Mouse (Mus musculus): ENCODE data around the gene Anp32b.

Gene Anp32b

DNA sequence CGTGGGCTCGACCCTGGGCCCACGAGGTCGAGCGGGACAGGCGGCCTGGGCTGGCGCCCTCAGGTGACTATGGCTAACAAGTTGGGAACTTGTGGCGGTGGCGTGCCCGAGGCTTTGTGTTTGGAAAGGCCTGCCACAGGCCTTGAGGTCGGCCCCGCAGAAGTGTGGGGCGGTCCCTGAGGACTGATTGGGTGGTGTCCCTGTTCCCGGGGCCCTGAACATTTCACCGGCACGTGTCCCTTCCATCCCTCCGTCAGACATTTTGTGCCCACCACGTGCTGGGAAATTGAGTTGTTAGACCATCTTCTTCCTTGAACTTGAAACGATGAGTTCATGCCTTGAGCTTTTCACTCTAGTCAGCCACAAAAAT is 1.8 kb downstream of the Anp32b start:
- in situ Hi-C loops (cut with MboI; ENCODE audit: low sequenced_read_pairs): no loop called here

DNA sequence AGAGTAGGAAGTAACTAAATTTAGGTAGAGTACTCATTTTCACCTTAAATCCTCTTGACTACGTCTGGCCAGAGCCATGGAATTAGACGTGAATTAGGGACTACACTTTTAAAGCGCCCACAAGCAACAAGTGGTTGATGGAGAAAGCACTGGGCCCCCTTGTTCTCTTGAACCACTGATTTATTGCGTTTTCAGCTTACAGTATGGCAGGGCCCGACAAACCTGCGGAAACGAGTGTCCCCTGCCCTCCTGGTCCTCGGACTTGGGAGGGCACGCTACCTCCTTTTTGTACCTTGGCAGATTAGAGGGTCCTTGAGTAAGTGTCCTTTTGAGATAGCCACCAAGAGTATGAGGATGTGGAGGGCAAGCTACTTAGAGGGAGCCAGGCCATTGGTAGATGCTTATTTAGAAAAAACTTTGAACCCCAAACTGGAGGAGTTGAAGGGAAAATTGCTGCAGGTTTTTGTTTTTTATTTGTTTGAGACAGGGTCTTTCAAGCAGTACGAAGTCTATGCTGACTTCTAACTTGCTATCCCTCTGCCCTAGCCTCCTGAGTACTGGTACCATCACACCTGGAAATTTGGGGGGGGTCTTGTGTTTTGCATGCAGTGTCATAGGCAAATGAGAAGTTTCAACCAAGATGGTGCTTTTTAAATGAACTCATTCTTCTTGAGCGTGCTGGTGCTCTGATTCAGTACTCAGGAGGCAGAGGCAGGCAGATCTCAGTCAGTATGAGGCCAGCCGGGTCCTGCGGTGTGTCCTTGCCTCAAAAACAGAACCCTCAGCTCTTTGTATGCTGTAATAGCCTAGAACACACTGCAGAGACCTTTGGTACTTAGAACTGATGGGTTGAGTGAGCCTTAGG is 2.4 kb downstream of the Anp32b start:
- in situ Hi-C loops (cut with MboI; ENCODE audit: low sequenced_read_pairs): no loop called here

DNA sequence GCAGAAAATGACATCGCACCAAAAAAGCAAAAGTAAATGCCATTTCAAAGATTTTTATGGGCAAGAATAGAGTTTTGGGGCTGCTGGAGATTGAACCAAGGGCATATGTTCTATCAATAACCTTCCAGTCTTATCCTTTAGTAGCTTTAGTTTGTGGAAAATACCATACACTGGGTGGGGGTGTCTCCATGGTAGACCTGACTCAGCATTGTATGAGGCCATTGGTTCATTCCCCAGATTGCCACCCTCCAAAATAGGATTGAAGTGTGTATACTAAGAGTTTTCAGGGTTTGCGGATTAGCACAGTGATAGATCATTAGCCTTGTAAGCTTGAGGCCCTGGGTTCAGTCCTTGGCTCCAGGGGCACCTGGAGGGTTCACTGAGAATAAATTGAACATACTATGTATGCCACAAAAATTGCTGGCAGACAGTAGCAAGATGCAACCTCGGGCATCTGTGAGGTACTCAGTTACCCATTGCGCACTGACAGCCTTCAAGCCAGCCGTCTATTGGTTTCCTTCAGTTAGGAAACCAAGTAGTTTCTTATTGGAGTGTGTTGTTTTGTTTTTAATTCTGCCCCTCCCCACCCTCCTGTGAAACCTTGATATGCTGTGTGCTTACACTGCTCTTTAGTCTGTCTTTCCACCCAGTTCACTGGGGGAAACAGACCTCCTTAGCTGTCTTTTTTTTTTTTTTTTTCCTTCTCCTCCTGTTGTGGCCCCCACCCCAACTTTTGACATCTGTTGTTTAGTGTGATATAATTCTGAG is 3.6 kb downstream of the Anp32b start:
- in situ Hi-C loops (cut with MboI; ENCODE audit: low sequenced_read_pairs): no loop called here

DNA sequence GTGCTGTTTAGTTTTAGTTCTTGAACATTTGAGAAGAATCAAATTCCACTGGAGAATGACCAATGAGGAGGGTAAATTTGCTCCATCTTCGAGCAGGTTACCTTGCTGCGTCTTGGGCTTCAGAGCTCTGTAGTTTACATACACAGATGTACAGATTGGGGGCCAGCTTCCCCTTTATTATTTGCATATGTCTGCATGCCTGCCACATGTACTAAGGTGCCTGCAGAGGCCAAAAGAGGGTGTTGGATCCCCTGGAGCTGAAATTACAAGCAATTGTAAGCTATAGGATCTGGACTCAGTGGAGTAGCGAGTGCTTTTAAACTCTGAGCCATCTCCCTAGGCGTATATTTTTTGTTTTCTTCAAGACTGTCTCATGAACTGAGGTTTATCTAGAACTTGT is 6.1 kb downstream of the Anp32b start:
- in situ Hi-C loops (cut with MboI; ENCODE audit: low sequenced_read_pairs): no loop called here

DNA sequence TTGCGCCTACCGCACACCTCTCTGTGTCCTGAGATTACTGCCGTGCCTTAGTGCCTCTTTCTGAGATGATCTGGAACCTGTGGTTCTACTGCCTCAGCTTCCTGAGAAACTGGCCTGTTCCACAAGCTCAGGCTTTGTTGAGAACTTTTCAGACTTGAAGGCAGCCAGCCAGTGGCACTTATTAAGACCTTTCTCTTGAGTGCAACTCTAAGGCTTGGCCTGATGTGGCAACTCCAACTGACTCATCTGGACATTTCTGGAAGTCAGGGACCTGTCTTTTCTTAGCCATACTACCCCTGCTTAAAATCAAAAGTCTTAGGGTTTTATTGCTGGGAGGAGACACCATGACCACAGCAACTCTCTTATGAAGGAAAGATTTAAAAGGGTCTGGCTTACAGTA is 6.5 kb downstream of the Anp32b start:
- in situ Hi-C loops (cut with MboI; ENCODE audit: low sequenced_read_pairs): no loop called here

DNA sequence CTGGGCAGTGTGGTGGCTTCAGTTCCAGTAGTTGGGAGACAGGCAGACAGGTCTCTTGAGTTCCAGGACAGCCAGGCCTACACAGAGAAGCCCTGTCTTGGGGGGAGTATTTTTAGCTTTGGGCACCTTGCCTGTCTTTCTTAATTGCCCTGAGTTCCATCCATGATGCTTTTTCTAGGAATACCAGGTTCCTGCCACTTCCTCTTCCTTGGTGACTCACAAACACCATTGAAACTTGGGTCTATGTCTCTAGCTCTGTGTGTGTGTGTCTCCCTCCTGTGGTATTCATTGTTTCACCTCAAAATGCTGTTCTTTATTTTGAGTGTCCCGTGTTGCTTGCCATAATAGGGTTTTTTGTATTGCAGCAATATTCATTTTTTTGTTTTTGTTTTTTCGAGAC is 7.7 kb downstream of the Anp32b start:
- in situ Hi-C loops (cut with MboI; ENCODE audit: low sequenced_read_pairs): no loop called here

DNA sequence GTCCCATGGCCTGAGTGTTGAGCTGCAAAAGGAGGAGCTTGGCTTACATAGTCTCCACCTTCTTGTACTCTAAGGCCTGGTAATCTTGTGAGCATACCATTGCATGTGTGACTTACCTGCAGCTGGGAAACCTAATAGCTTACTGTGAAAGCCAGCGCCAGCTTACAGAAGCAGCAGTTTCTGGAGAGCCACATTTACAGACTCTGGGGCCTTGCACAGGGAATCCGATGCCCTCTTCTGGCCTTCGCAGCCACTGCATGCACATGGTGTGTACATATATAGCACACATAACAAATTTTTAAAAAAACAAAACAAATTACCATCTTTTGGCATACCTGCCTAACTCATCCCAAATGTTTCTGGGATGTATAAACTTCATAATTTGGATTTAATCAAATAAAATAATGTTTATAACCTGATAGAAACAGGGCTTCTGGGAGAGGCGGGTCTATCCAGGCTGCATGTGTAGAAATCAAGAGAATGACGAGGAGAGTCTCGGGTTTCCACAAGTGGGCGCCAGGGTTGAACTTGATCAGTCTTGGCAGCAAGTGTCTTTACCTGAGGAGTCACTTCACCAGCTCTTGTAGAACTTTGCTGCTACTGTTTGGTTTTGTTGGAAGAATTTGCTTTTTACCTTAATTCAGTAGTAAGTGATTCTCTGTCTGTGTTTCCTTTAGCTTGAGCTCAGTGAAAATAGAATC is 12.6 kb downstream of the Anp32b start:
- in situ Hi-C loops (cut with MboI; ENCODE audit: low sequenced_read_pairs): no loop called here

DNA sequence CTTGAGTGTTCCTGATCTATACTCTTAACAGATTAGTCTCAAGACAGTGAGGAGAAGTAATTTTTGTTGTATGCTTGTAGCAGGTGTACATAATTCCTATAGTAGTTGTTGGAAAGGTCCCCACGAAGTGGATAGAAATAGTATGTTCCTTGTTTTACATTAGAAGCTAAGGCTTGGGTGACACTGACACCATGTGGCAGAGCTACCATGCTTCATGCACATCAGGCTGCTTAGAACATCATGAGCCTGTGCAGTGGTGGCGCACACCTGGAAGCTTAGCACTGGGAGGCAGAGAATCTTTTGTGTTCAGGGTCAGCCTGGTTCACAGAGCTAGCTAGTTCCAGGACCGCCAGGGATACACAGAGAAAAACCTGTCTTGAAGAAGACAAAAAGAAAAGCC is 15.0 kb downstream of the Anp32b start:
- in situ Hi-C loops (cut with MboI; ENCODE audit: low sequenced_read_pairs): no loop called here

DNA sequence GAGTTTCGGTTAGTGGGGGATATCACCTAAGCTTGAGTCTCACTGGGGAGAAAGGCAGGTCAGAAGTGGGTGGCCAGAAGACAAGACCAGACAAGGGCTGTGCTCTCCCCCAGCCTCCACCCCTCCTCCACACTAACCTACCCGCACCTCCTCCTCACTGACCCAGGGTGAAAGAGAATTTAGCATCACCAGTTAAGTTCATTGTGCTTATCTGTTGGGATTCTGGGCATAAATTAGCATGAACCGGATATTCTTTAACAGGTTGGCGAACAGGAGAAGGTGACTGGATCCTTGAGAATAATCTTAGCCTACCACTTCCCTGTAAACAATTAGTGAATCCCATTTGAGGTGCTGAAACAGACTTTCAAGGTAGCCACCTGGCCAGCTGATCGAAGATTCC is 24.4 kb downstream of the Anp32b start:
- in situ Hi-C loops (cut with MboI; ENCODE audit: low sequenced_read_pairs): no loop called here

DNA sequence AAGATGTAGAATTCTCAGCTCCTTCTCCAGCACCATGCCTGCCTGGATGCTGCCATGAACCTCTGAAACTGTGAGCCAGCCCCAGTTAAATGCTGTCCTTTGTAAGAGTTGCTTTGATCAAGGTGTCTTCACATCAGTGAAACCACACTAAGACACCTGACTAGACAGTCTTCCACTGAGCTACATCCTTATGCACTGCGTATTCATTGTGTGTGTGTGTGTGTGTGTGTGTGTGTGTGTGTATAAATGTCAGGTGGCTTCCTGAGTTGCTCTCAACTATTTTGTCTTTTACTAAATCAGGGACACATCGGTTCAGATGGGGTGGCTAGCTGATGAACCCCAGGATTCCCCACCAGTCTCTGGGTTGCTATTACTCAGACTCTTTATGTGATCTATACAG is 28.4 kb downstream of the Anp32b start:
- in situ Hi-C loops (cut with MboI; ENCODE audit: low sequenced_read_pairs): no loop called here

DNA sequence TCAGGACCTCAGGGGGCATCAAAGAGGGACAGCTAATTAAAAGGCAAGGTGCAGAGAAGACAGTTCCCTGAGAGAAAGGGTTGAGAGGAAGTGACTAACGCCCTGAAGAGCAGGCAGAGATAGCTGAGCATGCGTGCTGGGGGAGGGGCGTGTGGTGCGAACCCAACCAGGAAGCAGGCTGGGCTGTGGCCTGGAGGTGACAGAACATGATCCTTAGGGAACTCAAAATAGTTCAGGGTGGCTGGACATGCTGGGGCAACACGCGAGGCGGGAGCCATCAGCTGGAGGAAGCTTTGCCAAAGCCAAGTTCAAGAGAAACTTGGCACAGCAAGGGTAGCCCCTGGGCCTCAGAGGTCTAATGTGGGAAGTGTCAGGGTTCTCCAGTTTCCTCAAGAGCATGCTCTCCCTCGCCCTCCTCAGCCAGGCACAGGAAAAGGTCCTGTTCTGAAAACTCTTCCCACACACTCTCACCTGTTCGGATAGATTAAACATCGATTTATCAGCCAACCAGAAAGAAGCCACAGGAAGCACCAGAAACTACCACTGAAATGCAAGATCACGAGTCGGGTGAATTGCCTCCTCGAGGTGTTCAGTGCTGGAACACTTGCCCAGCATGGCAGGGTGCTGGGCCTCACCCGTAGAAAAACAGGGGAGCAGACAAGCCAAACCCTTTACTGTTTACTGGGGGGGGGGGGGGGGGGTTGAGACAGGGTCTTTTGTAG is 35.2 kb downstream of the Anp32b start:
- in situ Hi-C loops (cut with MboI; ENCODE audit: low sequenced_read_pairs): no loop called here

DNA sequence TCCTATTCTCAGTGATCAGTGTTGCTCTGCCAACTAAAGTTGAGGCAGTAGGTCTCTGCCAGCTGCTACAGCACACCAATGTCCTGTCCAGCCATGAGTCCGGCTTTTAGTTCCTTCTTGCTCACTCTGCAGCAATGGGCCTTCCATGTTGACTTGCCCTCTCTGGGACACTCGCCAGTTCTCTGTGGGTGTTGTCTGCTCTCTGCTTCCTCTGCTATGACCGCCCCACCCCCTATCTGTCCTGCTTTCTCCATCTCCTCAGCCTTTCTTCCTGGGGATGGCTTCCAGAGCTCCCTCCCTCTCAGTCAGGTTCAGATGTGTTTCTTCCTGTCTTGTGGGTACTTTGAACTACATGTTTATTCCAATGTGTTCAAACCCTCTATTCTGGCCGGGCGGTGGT is 36.6 kb downstream of the Anp32b start:
- in situ Hi-C loops (cut with MboI; ENCODE audit: low sequenced_read_pairs): no loop called here

DNA sequence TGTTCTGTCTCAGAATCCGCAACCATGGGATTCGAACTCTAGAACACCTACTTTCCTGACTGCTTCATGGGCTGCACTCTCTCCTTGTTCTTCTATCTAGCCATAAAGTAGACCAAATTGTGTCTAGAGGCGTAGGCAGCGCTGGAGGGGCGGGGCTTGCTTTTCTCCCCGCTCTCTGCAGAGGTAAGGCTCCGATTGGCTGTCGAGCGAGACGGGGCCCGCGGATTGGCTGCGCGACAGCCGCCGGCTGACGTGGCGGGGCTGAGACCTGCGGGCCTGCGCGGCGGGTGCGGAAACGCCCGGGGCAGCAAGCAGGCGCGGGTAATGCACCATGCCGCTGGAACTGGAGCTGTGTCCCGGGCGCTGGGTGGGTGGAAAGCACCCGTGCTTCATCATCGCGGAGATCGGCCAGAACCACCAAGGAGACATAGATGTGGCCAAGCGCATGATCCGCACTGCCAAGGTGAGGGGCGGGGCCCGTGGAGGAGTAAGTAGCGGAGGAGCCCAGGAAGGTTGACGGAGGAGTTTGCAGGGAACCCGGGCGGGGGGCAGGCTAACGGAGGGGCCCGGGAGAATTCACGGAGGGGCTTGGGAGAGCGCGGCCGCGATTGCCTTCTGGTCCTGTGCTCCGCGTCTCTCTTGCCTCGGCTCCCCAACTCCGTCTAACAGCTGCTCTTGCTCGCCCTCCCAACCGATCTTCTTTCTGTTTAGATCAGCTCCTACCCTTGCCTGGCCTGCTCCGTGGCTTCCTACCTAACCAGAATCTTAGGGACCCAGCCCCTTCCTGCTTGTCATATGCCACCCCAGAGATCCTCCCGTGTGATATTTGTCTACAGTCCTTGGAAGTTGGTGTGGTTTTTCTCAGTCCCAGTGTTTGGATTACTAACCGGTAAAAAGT is 38.6 kb downstream of the Anp32b start, which contains the start of gene Nans:
TSS of gene Nans (plus strand) at position 221 of the 898 bp plus-strand sequence.
- in situ Hi-C loops (cut with MboI; ENCODE audit: low sequenced_read_pairs): no loop called here

DNA sequence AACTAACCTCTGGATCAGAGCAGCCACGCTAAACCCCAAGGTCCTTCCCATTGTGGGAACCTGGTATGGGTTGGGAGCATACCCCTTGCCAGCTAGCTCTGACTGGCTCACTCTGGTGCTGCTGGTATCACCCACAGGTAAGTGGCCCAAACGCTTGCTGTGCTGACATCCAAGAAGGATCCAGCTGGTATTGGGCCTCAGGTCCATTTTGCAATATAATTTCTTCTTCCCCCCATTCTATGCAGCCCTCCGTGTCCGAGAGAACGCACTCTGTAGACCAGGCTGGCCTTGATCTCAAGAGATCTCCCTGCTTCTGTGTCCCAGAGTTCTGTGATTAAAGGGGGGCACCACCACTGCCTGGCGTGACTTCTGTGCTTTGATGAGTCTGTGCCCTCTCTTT is 42.4 kb downstream of the Anp32b start:
- in situ Hi-C loops (cut with MboI; ENCODE audit: low sequenced_read_pairs): no loop called here

DNA sequence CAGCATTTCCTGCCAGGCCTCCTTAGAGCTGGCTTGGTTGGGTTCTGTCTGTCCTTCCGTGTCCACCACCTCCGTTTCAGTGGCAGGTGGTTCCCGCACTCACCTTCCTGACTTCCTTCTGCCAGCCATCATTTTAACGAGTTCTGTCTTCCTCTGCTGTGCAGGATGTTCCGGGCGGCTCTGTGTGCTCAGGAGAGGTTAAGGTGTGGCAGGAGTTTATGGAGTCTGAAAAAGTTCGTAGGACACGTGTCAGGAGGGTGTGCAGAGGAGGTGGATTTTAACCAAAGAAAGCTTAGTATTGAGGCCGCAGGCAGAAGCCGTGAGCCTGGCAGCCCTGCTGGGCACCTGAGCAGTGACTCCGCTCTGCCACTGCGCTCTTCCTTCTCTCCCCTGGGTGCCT is 44.8 kb downstream of the Anp32b start:
- in situ Hi-C loops (cut with MboI; ENCODE audit: low sequenced_read_pairs): no loop called here

DNA sequence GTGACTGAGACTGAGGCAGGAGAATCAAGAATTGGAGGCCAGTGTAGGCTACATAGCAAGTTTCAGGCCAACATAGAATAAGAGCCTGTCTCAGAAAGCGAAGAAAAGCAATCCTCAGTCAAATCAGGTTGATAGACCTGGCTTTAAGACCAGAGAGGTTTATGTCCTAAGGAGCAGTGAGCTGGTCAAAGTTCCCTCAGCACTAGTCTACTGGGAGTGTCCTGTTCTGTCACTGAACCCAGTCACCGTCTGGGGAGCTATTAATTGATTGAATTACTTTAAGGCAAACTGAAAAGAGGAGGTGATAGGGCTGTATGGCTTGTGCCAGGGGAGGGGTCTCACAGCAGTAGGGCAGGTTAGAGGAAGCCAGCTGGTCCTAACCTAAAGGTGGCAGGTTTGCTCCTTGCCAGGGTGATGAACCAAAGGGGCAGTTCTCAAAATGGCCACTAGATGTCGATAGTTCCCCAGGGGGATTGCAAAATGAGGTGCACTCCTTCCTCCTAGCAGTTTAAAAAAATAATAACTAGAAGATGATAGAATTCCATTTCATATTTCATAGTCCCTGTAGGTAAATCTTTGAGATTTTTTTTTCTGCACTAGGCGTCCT is 46.7 kb downstream of the Anp32b start:
- in situ Hi-C loops (cut with MboI; ENCODE audit: low sequenced_read_pairs): no loop called here

DNA sequence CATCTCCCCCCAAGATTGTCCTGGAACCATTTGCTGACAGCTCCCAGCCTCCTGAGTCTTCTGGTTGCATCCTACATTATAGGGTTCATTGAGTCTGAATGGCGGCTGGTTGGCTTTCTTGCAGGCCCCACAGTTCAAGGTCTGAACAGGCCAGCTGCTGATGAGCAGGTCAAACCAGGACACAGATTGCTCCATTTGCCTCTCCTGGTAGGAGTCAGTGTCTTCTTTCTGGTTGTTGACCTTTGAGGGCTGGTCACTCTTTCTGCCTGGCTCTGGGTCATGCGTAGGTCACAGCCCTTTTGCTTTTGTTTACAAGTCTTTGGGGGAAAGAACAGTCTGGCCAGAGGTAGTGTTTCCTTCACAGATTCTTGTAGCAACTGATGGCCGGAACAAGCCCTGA is 47.8 kb downstream of the Anp32b start:
- in situ Hi-C loops (cut with MboI; ENCODE audit: low sequenced_read_pairs): no loop called here

DNA sequence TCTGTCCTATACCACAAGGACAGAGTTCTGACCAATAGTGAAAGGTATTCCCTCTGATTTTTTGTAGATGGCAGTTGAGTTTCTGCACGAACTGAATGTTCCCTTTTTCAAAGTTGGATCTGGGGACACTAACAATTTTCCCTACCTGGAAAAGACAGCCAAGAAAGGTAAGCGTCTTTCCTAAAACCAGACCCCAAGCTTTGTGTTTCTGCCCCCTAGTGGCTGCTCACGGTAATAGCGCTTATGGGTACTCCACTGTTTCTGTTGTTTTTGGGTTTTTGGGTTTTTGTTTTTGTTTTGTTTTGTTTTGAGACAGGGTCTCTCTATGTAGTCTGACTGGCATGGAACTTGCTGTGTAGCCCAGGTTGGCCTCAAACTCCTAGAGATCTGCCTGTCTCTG is 48.3 kb downstream of the Anp32b start:
- in situ Hi-C loops (cut with MboI; ENCODE audit: low sequenced_read_pairs): no loop called here

DNA sequence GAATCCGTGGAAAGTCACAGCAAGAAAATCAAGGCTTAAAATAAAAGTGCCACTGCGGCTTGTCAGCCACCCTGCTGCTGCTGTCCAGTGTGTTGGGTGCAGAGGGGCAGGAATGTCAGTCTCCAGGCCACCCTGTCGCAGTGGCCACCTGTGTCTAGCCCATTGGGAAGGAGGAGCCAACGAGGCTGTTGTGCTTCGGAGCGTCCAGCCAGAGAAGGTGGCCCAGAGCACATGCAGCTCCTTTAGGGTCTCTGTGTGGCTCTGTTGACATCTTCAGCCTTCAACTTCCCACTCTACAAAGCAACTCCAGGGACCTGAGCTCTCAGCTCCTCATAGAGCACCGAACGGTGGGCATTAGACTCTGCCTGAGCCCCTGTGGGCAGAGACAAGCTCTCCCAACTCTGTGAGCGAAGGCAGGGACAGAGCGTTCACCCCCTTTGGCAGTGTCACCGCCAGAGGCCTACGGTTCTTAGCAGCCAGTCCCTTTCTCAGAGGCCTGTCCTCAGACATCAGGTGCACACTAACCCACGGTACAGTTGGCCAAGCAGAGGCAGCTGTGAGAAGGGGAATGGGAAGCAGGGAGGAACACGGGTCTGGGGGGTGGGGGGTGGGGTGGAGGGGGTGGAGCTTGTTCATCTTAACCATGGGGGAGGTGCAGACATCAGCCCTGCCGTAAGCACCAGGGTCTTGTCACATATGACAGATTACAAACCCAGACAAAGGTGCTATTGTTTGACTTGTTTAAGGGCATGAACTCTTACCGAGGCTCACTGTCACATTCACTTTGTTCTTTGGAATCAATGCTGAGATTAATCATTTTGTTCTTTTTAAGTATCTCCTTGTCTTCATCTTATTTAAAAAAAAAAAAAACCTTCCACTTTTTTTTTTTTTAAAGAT is 52.2 kb downstream of the Anp32b start:
- in situ Hi-C loops (cut with MboI; ENCODE audit: low sequenced_read_pairs): no loop called here
